Mouse (Mus musculus) cortical plate, adult 2 months (tissue): ENCODE results near the gene Xrcc4. TPM values are rescaled to one million over a fixed set of nuclear protein-coding genes. Genes with fewer than 3 reads are reported as not detected.

ENCODE experiments used
- H3K27ac ChIP-seq: fragments of 200-500 bp; 2 replicates; pipeline ENCODE4 v1.5.1; 2012; ENCODE audit warnings: low read length, control low read depth, inconsistent platforms; ENCODE audit not compliant: insufficient read depth
- H3K4me1 ChIP-seq: fragments of 200-500 bp; 2 replicates; pipeline ENCODE4 v1.6.1; 2011; ENCODE audit warnings: low read length; ENCODE audit not compliant: control insufficient read depth, insufficient read depth
- H3K4me3 ChIP-seq: fragments of 200-500 bp; 2 replicates; pipeline ENCODE4 v1.5.1; 2011; ENCODE audit warnings: mild to moderate bottlenecking, low read length, control low read depth; ENCODE audit not compliant: insufficient read depth
- CTCF ChIP-seq: fragments of 200-500 bp; IDR thresholded peaks from 2 replicates; pipeline ENCODE4 v1.5.1; 2011; ENCODE audit warnings: mild to moderate bottlenecking, control low read depth, low read length; ENCODE audit not compliant: insufficient read depth; ENCODE audit errors: extremely low read depth
- POLR2A ChIP-seq: fragments of 200-500 bp; IDR thresholded peaks from 2 replicates; pipeline ENCODE4 v1.6.1; 2011; ENCODE audit warnings: mild to moderate bottlenecking, low read length, control low read depth; ENCODE audit not compliant: insufficient read depth; ENCODE audit errors: extremely low read depth
- polyA plus RNA-seq: library from polyadenylated mRNA; depleted of rRNA; stranded (reverse); fragments of >200 nt; gene quantifications from 2 replicates; pipeline ENCODE4 v1.2.3, GENCODE M21; 2012

Gene Xrcc4
- polyA plus RNA-seq, 1 experiment, result 10.7 TPM

DNA sequence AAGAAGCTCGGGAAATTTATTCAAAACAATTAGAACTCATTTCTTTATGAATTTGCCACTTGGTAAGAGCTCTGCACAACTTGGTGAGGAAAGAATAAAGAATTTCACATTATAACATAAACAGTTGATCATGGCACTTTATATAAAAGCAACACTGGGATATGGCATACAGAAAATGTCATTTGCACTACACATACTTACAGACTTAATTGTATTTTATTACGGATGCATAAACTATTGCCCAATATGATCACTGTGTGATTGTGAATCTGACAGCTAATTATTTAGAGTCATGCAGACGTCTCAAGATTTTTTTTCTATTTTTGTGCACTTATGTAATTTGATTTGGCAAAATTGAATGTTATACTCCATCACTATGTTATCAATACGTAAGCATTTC is 56.4 kb downstream of the Xrcc4 start:
- no peak overlapping the region for H3K4me3 ChIP-seq
- H3K27ac ChIP-seq, result no peak overlapping the region
- H3K4me1 ChIP-seq, result no peaks in the 10 kb centered on the region; the same call in 1 of the 2 replicates
- no peak for TF ChIP-seq POLR2A

DNA sequence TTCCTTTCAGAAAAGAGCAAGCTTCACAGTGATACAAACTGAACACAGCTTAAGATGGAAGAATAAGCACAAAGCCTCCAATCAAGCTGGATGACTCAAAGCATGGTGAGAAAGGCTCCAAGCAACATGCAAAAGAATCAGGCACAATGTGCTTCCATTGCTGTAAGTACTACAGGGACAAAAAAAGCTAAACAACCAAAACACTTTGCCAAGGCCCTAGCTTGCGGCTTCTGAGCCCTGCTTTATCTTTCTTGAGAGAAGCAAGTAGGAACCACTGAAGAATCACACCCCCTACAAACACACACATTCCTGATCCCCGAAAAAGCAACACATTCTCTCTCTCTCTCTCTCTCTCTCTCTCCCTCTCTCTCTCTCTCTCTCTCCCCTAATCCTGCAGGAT is 56.9 kb downstream of the Xrcc4 start:
- no peaks in the 10 kb centered on the region; the same call in 1 of the 2 replicates for H3K4me1 ChIP-seq
- no peak for TF ChIP-seq CTCF
- TF ChIP-seq POLR2A, result no peak
- no peak overlapping the region for H3K27ac ChIP-seq
- H3K4me3 ChIP-seq, result no peak overlapping the region

DNA sequence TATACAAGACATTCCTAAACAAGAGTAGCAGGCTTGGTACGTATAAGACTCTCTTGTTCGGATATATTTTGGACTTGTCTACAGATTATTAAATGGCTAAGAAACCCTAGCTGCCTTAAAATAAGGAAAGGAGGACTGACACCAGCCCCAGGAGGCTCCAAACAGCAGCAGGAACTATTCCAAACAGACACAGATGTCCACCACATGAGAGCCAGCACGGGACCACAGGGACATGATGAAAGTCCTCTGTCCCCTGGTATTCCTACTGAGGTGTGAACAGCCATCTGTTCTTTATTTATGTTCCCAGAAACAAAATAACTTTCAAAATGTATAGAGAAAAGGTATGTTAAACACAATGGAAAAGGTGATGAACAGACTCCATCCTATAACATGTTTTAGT is 58.5 kb downstream of the Xrcc4 start:
- TF ChIP-seq CTCF, result no peak
- TF ChIP-seq POLR2A, result no peak
- no peaks in the 10 kb centered on the region; the same call in 1 of the 2 replicates for H3K4me1 ChIP-seq
- H3K4me3 ChIP-seq, result no peak overlapping the region
- H3K27ac ChIP-seq, result no peak overlapping the region

DNA sequence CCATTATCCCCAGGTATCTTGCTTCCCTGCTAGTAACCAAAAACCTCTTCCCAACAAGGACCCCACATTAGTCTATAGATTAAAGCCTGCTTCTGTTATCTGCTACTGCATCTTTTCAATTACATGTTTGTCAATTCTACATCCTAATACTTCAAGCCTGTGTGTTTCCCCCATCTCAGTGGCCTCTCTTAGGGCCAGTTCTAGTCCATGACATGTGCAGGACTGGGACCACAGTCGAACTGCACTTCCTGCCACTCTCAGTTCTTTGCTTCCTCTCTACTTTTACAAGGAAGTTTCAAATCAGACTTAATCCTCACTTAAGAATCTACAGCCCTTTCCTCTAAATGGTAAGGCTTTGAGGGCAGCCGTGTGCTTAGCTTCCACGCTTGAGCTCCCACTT is 76.8 kb downstream of the Xrcc4 start:
- TF ChIP-seq POLR2A, result no peak
- no peak for TF ChIP-seq CTCF
- Histone ChIP-seq H3K27ac (no peak overlapping the region), H3K4me3 (no peak overlapping the region), H3K4me1 (no peaks in the 10 kb centered on the region)

DNA sequence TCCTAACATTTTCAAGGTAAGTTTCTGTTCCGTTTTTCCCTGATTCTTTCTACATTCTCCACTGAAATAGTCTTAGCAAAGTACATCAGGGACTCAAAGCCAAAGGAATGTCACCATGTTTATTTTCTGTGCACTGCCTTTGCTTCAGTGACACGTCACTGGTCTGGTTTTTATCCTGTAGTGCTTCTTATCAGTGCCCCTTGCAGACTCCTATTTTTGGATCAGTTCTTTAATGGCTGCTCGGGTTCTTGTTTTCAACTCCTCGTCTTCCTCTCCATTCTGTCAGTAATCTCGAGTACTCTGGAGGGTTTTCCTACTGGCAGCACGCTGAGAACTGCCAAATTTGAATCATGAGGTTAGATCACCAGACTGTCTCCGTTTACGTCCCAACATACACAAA is 77.2 kb downstream of the Xrcc4 start:
- TF ChIP-seq CTCF (no peak), POLR2A (no peak)
- no peak overlapping the region for H3K27ac ChIP-seq
- H3K4me1 ChIP-seq, result no peaks in the 10 kb centered on the region
- no peak overlapping the region for H3K4me3 ChIP-seq

DNA sequence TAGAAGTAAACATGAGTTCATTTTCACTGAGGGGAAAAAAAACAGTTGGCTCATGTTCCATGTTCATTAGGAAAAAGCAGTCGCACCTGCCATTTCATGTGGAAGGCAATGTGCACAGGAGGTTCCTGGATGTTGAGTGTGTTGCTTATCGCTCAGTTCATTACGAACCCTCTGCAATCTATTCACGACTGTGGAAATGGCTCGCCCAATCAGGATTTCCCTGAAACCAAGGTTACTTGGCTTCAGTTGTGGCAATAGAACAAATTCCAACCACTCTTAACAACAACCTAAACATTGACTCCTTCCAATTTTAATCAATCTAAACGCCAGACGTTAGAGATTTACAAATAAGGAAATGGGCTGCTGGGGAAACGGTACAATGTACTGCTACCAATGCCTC is 78.3 kb downstream of the Xrcc4 start:
- TF ChIP-seq CTCF (no peak), POLR2A (no peak)
- Histone ChIP-seq H3K4me1 (no peaks in the 10 kb centered on the region), H3K27ac (no peak overlapping the region), H3K4me3 (no peak overlapping the region)

DNA sequence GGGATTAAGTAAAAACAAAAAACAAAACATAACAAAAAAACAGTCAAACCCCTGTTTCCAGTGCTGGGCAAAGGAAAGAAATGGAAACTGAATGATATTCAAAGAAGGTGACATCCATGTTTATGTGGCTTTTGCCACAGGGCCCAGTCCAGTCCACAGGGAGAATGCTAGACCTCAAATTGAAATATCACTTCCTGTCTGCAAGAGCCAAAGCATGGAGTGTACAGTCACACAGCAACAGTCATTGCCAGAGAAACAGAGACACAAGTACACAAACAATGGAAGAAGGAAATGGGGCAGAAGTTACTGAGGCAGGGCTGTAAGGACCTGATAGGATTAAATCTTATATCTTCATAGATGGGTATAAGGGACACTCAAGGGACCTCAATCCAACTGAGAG is 79.6 kb downstream of the Xrcc4 start:
- H3K4me1 ChIP-seq, result no peaks in the 10 kb centered on the region
- no peak for TF ChIP-seq CTCF
- TF ChIP-seq POLR2A, result no peak
- H3K27ac ChIP-seq, result no peak overlapping the region
- no peak overlapping the region for H3K4me3 ChIP-seq

DNA sequence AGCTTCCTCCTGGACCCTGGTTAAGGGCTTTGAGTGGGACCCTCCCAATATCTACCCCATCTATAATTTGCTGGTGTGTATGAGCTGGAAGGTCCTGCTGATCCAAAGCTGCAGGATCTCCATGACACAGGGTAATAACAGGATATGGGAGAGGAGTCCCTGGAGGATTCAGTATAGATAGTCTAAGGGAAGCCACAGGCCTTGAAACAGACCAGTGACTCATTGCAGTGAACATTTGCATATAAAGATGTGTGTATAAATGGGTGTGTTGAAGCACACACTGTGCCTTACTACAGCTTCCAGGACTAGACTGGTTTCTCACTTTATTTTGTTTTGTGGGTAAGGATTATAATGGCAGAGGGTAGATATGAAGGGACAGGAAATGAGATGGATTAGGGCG is 83.8 kb downstream of the Xrcc4 start:
- Histone ChIP-seq H3K4me3 (no peak overlapping the region), H3K27ac (no peak overlapping the region), H3K4me1 (no peaks in the 10 kb centered on the region)
- no peak for TF ChIP-seq POLR2A
- no peak for TF ChIP-seq CTCF

DNA sequence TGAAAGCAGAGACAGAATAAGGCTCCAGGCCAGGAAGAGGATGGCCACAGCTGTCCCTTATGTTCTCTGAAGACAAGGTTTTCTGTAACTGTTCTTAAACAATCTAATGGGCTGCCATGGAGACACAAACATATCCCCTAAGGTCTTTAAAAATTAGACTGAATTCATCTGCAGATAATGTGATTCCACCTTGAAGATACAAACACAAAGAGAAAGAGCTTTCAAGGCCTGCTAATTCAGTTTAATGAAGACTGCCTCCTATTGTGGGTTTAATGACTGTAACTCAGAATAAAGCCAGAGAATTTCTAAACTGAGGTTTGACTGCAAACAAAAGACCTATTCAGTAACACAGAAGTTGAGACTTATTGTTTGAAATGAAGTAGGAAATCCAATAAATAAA is 91.9 kb downstream of the Xrcc4 start:
- H3K4me3 ChIP-seq, result no peak overlapping the region
- no peak overlapping the region for H3K27ac ChIP-seq
- no peak for TF ChIP-seq CTCF
- TF ChIP-seq POLR2A, result no peak
- no peaks in the 10 kb centered on the region for H3K4me1 ChIP-seq

DNA sequence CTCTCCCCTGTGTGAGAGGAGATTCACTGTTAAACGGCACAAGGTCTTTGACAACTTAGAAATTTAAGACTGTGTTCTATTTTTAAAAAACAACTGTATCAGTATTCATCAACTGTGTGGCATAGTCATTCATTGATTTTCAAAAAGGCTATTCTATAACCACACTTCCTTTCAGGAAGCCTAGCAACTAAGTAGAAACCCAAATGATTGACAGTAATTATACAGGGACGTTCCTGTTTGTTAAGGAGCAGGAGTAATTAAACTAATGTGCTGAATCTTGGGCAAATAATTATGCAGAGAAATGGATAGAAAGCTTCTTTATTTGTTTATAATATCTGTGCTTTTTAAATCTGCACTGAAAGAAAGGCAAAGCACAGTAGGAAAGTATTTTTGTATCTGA is 103.3 kb downstream of the Xrcc4 start:
- no peak overlapping the region for H3K4me3 ChIP-seq
- TF ChIP-seq POLR2A, result no peak
- no peak for TF ChIP-seq CTCF
- no peak overlapping the region for H3K27ac ChIP-seq
- H3K4me1 ChIP-seq, result no peaks in the 10 kb centered on the region

DNA sequence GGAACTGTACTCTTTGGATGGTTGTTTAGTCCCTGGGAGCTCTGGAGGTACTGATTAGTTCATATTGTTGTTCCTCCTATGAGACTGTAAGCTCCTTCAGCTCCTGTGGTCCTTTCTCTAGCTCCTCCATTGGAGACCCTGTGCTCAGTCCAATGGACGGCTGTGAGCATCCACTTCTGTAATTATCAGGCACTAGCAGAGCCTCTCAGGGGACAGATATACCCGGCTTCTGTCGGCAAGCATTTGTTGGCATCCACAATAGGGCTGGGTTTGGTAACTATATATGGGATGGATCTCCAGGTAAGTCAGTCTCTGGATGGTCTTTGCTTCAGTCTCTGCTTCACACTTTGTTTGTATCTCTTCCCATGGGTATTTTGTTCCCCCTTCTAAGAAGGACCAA is 118.5 kb downstream of the Xrcc4 start:
- Histone ChIP-seq H3K4me3 (no peak overlapping the region), H3K4me1 (no peaks in the 10 kb centered on the region), H3K27ac (no peak overlapping the region)
- no peak for TF ChIP-seq POLR2A
- TF ChIP-seq CTCF, result no peak
